Mouse (Mus musculus): ENCODE data around the gene Neurod6. TPM values are rescaled to one million over a fixed set of nuclear protein-coding genes. Genes with fewer than 3 reads are reported as not detected.
A peak's percentile ranks its signal among the peaks of the same experiment; 100 is the strongest.
"Not testable (repeated sequence)": the region's sequence is repeated elsewhere in the genome, so short reads cannot be mapped to it uniquely, and the experiment has no call there.

Neurod6 gene
- 10 to 100 TPM; 60.1 to 78.8 TPM for total RNA-seq (2021)
- long read RNA-seq, experiment 1, transcript Neurod6-201 (2 exons, 2,150 nt) = major isoform, 78 of 79 reads
- long read RNA-seq, experiment 1, partial matches to known transcripts = 1 of 79 reads
- long read RNA-seq, experiment 1, other reads (novel, unspliced or antisense) = 0 of 79 reads
- long read RNA-seq, experiment 2, transcript Neurod6-201 (2 exons, 2,150 nt) = major isoform, 37 of 39 reads
- long read RNA-seq, experiment 2, partial matches to known transcripts = 2 of 39 reads
- long read RNA-seq, experiment 2, other reads (novel, unspliced or antisense) = 0 of 39 reads

DNA sequence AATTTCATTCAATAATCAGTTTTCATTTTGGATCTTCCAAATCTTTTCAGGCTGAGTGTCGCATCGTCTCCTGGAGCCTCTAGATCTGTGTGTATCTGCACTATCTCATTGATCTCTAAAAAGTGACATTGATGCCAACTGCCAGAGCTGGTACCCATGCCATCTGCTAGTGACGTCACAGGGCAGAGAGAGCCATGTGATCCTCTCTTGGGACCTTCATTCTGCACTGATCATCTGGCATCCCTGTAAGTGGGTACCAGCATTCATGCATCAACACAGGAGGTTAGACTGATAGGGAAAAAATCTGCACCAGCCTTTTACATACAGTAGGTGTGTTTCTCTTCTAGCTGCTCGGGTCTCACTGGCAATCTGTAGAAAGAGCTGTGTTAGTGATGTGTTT lies at the start of gene Neurod6:
Gene Neurod6 (minus strand): TSS at position 290 of the 400 bp plus-strand sequence.
- intact Hi-C loops (cut with DNase I) = loop anchor here (5.0 kb wide), 1 partner anchor 126 kb away; no protein-coding TSS in a partner anchor
- DNase-seq (ENCODE audit: low spot score in 2 of 2) = peak; percentile 73 to 82

- intact Hi-C loops (cut with DNase I) = loop anchor here (2.0 to 5.0 kb wide), 2 partner anchors 85 to 234 kb away; no protein-coding TSS in a partner anchor
- peak; percentile 58 to 70 for DNase-seq (ENCODE audit: low spot score in 2 of 2)
Measured at GRCm38 (mm10) chr6:55717209-55717608, 36.1 kb upstream of the Neurod6 start.

- intact Hi-C loops (cut with DNase I) = loop anchor here (5.0 kb wide), 1 partner anchor 87 kb away; no protein-coding TSS in a partner anchor
Measured at GRCm38 (mm10) chr6:55715446-55715845, 34.4 kb upstream of the Neurod6 start.

GRCm38 (mm10) chr6:55710913-55711312 lies 29.9 kb upstream of the Neurod6 start:
- intact Hi-C loops (cut with DNase I); DNase-seq (ENCODE audit: low spot score in 2 of 2): not testable (repeated sequence)

More at GRCm38 (mm10) chr6:55715446-55715845, 34.4 kb upstream of the Neurod6 start:
- no peak for DNase-seq (ENCODE audit: low spot score in 2 of 2)

DNA sequence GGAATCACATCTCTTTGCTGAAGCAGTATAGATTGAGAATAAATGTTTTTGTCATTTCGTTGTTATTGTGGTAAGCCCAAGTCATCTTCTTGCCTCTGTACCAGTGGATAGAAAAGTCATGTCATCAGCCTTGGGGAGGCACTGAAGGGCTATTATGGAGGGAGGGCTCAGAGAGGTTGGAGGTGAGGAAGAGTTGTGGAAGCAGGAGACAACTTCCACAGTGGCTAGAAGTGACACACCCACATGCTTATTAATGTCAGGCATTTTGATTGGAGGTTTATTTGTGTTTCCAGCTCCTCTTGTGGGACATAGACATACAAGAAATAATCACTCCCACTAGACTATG lies 23.7 kb upstream of the Neurod6 start:
- DNase-seq (ENCODE audit: low spot score in 2 of 2) = no peak
- intact Hi-C loops (cut with DNase I) = no loop called here

- intact Hi-C loops (cut with DNase I) = no loop called here
- DNase-seq (ENCODE audit: low spot score in 2 of 2) = no peak
Measured at GRCm38 (mm10) chr6:55704061-55704758, 23.1 kb upstream of the Neurod6 start.

DNA sequence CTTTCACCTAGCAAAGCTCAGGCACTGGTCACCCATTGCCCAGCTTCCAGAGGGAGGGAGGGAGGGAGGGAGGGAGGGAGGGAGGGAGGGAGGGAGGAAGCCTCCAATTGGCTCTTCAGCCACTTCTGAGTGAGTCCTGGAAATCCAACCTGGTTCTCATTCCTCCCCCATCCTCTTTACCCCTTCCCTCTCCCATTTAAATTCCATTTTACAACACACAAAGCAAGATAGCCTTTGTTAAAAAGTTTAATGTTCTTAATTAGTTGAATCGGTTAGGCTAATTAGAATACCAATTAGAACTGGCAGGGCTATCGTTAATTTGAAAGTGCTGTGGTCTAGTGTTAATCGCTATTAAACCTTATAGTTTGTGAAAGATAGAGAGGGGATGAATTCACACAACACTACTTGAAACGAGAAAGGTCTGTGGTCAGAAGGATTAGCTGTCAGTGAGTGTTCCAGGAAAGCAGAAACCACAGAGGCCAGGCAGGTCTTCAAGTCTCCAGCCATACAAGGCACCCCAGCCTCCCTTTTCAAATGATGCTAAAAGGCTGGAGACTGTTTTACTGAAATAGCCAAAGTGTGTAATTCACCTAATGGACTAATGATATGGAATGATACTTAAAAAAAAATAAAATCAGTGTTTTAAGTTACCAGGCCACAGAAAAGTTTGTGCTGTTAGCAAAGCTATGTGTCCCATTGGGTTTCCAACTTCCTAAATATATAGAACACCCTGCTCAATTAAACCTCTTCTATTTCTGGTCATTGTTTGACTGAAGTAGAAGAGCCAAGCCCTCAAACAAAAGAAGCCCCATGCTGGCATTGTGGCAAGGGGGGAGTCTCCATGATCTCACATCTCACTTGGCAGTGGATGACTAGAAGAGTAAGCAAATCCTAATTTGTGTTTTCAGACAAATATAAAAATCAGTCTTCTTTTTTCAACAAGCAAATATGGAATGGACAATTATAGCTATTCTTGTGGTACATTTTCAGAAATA lies 19.6 kb upstream of the Neurod6 start:
- intact Hi-C loops (cut with DNase I) = no loop called here
- no peak for DNase-seq (ENCODE audit: low spot score in 2 of 2)

DNA sequence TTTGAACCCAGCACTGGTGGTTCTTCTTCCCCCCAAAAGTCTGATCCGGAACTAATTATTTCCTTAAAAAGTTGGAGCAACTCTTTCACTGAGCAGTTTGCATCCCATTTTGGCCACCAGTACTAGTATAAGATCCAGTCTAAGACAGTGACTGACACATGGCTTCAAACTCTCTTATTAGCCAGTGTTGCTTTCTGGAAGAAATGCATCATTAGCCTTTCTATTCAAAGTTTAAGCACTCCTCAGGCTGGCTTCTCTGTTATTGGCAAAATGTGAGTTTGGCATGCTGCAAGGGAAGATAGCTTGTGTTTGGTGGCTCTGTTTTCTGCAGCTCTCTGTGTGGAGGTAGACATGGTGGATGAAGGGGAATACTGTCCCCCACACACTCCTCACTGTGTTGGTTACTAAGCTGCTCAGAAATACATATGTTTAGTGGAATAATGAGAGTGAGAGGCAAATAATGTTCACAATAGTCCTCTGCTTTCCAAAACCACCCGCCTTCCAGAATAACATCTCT lies 9.0 kb upstream of the Neurod6 start:
- no peak for DNase-seq (ENCODE audit: low spot score in 2 of 2)
- intact Hi-C loops (cut with DNase I) = no loop called here

GRCm38 (mm10) chr6:55683506-55683905 lies 2.4 kb upstream of the Neurod6 start:
- peak in 1 of 2 experiments; percentile 20 for DNase-seq (ENCODE audit: low spot score in 2 of 2)
- intact Hi-C loops (cut with DNase I) = loop anchor here (5.0 kb wide), 1 partner anchor 124 kb away; no protein-coding TSS in a partner anchor

DNA sequence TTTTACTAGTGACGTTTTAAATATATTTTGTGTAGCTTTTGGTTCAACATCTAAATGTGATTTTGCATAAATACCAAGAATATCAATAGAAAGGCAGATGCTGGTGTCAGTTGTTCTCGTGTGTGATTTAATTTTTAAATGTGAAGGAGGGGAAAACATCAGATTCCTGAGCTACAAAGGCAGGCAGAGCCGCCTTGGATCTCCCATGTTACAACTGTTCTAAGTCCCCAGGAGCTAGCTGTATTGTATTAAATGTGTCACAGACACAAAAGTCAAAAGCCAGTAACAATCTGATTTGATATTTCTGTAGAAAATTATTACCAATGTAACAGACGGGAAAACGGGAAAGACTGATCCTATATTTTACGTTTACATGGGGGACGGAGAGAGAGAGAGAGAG lies 1.8 kb upstream of the Neurod6 start:
- intact Hi-C loops (cut with DNase I) = loop anchor here (5.0 kb wide), 1 partner anchor 124 kb away; no protein-coding TSS in a partner anchor
- no peak for DNase-seq (ENCODE audit: low spot score in 2 of 2)

GRCm38 (mm10) chr6:55678571-55679185 lies 2.4 kb downstream of the Neurod6 start:
- intact Hi-C loops (cut with DNase I) = loop anchor here (5.0 kb wide), 2 partner anchors 136 to 156 kb away; no protein-coding TSS in a partner anchor
- no peak for DNase-seq (ENCODE audit: low spot score in 2 of 2)

GRCm38 (mm10) chr6:55677326-55677725 lies 3.7 kb downstream of the Neurod6 start:
- intact Hi-C loops (cut with DNase I) = loop anchor here (5.0 kb wide), 2 partner anchors 135 to 155 kb away; no protein-coding TSS in a partner anchor
- DNase-seq (ENCODE audit: low spot score in 2 of 2) = no peak

DNA sequence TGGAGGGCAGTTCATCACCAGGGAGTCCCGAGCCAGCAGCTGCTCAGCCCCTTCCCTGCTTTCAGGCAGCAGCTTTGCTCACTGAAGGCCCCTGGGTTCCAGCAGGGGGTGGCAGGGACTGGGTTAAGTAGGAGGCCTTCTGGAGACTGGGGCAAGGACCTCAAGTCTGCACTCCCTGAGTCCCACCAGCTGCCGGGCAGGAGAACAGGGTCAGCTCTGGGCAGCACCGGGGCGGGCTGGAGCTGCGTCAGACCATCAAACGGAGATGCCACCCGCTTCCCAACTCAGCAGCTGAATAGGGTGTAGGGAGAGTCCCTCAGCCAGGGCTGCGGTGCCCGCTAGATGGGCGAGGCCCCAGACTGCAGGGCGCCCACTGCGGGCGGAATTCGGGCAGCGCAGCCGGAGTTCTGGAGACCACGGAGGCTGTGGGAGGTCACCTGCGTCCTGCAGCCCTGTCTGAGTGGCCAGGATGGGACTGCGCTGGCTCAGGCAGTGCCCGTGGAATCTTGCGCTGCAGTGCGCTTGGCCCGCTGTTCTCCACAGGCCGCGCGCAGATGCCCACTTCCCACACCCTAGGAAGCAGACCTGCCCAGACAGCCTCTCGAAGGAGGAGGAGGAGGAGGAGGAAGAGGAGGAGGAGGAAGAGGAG lies 4.3 kb downstream of the Neurod6 start:
- DNase-seq (ENCODE audit: low spot score in 2 of 2) = peak; percentile 26 to 48
- intact Hi-C loops (cut with DNase I) = loop anchor here (5.0 kb wide), 2 partner anchors 134 to 154 kb away; no protein-coding TSS in a partner anchor

DNA sequence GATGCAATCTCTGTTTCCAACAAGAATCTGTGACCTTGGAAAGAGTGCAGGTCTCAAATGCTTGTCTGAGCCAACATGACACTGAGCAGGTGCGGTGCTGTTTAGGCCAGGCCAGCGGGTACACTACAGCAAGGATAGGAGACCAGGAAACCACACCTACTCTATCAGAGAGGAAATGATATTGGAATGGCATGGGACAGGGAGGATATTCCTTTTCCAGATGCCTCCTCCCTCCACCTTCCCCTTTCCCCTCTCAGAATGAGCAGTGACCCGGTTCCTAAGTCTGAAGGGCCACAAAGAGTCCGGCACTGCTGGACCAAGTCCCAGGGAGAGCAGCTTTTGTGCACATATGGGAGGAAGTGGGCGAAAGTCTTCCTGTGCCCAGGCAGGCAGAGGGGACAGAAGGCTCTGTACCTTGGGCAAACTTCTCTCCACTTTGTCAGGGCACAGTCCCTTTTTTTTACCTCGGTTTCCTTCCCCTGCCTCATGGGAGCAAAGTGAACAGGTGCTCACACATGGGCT lies 4.9 kb downstream of the Neurod6 start:
- intact Hi-C loops (cut with DNase I) = loop anchor here (5.0 kb wide), 2 partner anchors 134 to 154 kb away; no protein-coding TSS in a partner anchor
- no peak for DNase-seq (ENCODE audit: low spot score in 2 of 2)

DNA sequence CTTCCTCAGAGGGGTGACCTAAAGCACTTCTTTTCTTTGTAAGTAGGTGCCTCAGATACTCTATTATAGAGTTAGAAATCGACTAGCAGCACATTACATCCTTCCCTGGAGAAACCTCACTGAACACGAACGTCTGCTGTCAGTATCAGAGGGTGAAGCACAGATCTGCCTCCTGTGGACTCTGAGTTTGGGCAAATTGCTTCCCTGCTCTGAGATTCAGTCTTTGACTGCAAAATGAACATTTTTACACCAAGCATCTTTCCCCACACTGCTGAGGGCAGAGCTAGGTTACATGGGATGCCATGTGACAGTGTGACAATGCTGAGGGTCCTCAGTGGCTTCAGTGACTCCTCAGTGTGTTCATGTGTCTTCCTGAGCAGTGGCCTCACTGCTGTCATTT lies 13.3 kb downstream of the Neurod6 start:
- intact Hi-C loops (cut with DNase I) = no loop called here
- no peak for DNase-seq (ENCODE audit: low spot score in 2 of 2)

DNA sequence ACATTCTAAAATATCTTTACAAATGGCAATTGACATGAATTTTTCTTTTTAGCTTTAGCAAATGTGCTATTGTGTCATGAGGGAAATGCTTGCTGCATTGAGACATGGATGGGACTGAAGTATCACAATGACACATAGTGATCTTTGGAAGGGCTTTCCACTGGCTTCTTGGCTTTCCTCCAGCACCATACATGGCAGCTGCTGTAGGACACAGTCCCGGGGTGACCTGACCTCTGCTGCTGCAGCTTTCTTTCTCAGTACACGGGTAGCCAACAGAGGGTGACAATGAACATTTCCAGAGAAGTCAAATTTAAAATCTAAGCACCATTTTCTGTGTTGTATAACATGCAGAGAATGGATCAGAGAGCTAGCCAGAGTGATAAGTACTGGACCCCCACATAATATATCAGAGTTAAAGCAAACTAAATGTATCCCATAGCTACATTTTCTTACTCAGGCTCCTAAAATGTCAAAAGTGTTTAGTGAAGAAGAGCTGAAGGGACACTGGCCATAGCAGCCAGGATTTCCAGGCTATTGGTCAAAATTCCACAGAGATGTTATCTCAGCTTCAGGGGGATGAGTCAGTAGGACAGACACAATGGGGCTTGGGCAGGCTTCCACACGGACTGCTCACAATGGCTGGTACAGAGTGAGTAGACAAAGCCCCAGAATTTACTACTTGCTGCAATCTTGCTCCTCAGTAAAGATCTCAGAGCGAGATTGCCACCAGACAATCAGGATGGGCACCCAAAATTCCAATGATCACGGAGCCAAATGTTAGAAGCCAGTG lies 19.7 kb downstream of the Neurod6 start:
- intact Hi-C loops (cut with DNase I) = no loop called here
- DNase-seq (ENCODE audit: low spot score in 2 of 2) = no peak

- intact Hi-C loops (cut with DNase I) = no loop called here
Measured at GRCm38 (mm10) chr6:55649996-55650395, 31.1 kb downstream of the Neurod6 start.

More at GRCm38 (mm10) chr6:55649996-55650395, 31.1 kb downstream of the Neurod6 start:
- no peak for DNase-seq (ENCODE audit: low spot score in 2 of 2)
